Mouse (Mus musculus): ENCODE results near the gene Ep300.
"Not testable (repeated sequence)": the region's sequence is repeated elsewhere in the genome, so short reads cannot be mapped to it uniquely, and the experiment has no call there.

The Ep300 gene

DNA sequence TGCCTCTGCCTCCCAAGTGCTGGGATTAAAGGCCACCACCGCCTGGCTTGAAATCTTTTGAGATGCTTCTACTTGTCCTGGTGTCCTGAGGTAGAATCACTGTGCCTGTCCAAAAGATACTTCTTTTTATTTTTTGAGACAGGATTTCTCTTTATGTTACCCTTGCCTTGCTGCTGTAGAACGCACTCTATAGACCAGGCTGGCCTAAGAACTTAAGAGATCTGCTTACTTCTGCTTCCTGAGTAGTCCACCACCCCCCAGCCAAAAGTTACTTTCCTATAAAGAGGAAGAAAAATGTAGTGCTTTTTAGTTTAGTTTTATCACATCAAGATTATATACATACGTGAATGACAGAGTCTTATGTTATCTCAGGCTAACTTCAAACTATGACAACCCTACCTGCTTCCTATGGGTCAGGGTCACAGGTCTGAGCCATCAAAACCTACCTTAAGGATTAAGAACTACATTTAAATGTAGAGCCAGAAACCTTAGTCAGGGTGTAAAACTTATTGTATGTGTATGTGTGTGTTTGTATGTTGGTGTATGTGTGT lies 9.1 kb downstream of the Ep300 start:
- no peak for DNase-seq (ENCODE audit: low read depth, low spot score)

DNA sequence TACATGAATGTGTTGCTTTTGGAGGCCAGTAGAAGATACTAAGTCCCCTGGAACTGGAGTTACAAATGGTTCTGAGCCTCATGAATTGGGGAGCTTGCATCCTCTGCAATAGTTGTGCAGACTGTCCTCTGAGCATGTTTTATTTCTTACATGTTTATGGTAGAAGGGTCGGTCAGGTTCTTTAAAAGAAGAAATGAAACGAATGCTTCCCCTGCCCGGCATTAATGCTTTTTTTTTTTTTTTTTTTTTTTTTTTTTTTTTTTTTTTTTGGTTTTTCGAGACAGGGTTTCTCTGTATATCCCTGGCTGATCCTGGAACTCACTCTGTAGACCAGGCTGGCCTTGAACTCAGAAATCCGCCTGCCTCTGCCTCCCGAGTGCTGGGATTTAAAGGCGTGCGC lies 13.6 kb downstream of the Ep300 start:
- DNase-seq (ENCODE audit: low read depth, low spot score): not testable (repeated sequence)

DNA sequence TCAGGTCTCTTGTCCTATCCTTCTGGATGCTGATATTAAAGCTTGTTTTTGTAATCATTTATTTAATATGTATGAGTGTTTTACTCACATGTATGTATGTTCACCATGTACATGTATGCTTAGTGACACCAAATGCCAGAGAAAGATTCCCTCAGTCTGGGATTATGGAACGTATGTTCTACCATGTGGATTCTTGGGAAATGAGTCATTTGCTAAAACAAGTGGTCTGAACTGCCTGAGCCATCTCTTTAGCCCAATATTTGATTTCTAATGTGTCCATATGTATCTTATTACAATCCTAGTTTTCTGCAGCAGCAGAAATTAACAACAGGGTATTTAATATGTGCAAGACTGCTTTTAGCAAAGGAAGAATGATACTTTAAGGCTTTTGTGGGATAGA lies 20.1 kb downstream of the Ep300 start:
- DNase-seq (ENCODE audit: low read depth, low spot score): no peak

DNA sequence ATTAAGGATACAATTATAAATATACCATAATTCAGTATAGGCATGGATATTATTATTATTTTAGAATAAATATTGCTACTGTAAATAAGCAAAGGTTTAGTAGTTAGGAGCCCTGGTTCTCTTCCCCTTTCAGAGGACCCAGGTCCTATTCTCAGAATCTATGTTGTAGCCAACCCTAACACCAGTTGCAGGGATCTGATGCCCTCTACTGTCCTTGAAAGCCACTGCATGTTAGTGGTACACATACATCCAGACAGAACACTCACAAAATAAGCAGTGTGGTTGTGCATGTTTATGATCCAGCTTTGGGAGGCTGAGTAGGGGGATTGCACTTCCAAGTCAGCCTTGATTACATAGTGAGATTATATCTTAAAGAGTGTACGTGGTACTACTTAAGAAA lies 21.5 kb downstream of the Ep300 start:
- DNase-seq (ENCODE audit: low read depth, low spot score): peak; percentile 32

DNA sequence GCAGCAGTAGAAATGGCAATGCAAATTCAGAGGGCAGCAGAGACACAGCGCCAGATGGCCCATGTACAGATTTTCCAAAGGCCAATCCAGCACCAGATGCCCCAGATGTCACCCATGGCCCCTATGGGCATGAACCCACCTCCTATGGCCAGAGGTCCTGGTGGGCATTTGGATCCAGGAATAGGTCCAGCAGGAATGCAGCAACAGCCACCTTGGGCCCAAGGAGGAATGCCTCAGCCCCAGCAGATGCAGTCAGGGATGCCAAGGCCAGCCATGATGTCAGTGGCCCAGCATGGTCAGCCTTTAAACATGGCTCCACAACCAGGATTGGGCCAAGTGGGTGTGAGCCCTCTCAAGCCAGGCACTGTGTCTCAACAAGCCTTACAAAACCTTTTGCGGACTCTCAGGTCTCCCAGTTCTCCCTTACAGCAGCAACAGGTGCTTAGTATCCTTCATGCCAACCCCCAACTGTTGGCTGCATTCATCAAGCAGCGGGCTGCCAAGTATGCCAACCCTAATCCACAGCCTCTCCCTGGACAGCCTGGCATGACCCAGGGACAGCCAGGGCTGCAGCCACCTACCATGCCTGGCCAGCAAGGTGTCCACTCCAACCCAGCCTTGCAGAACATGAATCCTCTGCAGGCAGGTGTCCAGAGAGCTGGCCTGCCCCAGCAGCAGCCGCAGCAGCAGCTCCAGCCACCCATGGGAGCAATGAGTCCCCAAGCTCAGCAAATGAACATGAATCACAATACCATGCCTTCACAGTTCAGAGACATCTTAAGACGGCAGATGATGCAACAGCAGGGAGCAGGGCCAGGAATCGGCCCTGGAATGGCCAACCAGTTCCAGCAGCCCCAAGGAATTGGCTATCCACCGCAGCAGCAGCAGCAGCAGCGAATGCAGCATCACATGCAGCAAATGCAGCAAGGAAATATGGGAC lies 64.6 kb downstream of the Ep300 start:
- no peak for DNase-seq (ENCODE audit: low read depth, low spot score)

DNA sequence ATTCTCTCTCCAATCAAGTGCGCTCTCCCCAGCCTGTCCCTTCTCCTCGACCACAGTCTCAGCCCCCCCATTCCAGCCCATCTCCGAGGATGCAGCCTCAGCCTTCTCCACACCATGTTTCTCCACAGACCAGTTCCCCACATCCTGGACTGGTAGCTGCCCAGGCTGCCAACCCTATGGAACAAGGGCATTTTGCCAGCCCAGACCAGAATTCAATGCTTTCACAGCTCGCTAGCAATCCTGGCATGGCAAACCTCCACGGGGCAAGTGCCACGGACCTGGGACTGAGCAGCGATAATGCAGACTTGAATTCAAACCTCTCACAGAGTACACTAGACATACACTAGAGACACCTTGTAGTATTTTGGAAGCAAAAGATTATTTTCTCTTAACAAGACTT lies 65.5 kb downstream of the Ep300 start:
- no peak for DNase-seq (ENCODE audit: low read depth, low spot score)

DNA sequence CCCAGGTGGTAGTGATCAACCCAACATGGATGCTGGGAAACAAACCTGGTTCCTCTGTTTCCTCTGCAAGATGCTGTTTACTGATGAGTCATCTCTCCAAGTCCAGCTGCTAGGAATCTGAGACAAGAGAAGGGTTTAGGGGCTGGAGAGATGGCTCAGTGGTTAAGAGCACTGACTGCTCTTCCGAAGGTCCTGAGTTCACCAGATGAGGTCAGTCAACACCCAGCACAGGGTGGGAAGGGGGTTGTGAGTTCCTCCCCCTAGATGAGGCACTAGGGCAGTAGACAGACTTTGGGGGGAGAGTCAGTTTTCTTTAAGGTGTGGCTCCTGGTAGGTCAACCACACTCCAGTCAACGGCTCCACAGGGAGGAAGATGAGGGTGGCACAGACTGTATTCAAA lies 76.5 kb downstream of the Ep300 start:
- no peak for DNase-seq (ENCODE audit: low read depth, low spot score)

DNA sequence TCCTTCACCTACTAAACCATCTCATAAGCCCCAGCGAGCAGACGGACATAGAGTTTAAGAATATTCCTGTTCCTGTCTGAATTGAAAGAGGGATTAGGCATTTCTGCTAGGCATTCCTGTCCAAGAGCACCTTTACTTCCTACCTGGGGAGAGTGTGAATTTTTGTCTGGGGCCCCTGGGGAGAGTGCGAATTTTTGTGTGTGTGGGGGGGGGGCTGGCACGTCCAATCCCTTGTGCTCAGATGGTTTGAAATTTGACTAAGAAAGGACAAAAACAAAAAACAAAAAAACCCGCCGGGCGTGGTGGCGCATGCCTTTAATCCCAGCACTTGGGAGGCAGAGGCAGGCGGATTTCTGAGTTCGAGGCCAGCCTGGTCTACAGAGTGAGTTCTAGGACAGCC lies 78.1 kb downstream of the Ep300 start:
- DNase-seq (ENCODE audit: low read depth, low spot score): no peak

DNA sequence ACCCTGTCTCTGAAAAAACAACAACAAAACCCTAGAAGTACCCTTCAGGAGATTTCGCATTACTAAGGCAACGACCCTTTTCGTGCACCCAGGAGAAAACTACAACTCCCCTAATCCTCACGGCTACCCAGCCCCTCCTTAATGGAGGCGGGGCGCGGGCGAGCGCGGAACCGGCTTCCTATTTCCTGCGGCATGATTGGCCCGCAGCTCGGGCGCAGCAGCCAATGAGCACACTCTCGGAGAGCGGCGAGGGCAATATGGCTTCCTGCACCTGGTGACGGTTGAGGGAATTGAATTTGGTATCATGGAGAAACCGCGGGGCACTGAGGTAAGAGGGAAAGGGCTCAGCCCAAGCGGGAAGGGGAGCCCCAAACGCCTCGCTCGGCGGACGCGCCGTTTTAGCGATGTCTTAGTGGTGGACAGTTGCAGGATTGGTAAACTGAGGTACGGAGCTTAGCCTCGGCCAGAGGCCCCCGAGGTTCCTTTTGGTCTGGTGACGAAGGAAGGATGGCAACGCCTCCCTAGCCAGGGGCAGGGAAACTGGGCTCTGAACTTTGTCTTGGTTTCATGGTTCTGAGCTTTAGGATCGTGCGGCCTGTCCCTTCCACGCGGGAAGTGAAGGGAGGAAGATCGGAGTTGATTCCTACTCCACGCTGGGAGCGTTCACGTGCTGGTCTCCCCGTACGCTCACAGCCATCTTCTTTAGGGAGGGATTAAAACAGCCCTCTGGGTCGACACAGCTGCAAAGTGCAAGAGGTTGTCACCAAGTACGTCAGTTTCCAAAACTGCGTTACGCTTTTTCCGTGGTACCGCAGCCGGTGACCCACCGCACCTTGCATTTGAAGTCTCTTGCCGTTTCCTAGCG lies 78.8 kb downstream of the Ep300 start, which contains the start of gene L3mbtl2:
Gene L3mbtl2 (plus strand): TSS at position 193 of the 865 bp plus-strand sequence.
- DNase-seq (ENCODE audit: low read depth, low spot score): peak; percentile 90

DNA sequence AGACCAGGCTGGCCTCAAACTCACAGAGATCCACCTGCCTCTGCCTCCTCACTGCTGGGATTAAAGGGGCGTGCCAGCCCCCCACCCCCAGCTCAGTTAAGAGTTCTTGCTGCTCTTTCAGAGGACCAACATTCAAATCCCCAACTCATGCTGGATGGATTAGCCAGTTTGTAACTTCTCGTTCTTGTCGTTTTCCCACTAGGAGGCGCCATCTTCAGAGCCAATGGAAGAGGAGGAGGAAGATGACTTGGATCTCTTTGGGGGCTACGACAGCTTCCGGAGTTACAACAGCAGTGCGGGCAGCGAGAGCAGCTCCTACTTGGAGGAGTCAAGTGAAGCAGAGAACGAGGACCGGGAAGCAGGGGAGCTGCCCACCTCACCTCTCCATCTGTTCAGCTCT lies 81.8 kb downstream of the Ep300 start:
- no peak for DNase-seq (ENCODE audit: low read depth, low spot score)

DNA sequence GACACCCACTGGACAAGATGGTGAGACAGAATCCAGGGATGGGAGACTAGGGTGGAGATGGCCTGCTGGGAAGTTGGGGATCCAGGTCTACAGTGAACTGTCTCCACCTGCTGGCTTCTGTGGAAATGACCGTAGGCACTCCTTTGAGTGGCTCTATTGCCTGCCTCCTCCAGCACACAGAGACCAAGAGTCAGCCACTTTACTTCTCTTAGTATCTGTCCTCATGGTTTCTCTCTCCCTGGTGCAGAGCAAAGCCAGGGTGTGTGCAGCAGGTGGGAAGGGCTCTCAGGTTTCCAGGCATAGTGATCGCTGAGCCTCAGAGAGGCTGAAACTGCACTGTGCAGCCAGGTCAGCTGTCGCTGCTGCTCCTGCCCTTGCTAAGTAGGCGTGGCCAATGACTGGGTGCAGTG lies 85.1 kb downstream of the Ep300 start:
- DNase-seq (ENCODE audit: low read depth, low spot score): peak; percentile 37

DNA sequence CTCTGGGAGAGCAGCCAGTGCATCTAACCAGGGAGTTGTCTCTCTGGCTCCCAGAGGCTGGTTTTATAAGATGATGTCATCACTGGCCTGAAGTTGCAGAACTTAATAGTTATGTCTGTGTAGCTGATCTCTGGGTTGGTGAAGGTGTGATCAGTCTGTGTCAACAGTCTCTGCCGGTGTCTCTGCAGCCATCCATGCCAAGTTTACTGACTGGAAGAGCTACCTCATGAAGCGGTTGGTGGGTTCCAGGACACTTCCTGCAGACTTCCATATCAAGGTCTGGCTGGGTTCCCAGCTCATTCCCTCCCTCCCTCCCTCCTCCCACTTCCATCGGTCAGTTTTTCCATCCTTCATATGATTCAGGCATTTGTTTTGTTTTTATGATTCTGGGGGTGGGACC lies 91.5 kb downstream of the Ep300 start:
- DNase-seq (ENCODE audit: low read depth, low spot score): no peak

DNA sequence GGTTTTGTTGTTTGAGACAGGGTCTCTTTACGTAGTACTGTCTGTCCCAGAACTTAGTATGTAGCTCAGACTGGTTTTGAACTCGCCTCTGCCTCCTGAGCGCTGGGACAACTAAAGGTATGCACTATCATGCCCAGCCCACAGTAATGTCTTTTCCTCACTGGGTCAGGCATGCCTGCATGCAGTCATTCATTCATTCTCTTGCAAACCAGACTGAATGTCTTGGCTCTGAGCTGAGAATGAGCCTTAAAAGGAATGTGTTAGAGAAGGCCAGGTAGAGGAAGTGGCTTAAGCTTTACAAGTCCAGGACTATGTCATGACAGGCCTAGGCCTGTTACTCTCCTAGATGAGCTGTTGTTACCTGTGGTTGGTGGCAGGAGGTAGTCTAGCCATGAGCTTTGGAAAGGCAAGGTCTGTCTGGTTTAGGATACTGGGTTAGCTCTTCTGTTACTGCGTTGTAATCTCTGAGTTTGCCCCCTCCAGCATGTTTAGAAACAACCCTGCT lies 95.2 kb downstream of the Ep300 start:
- DNase-seq (ENCODE audit: low read depth, low spot score): no peak

DNA sequence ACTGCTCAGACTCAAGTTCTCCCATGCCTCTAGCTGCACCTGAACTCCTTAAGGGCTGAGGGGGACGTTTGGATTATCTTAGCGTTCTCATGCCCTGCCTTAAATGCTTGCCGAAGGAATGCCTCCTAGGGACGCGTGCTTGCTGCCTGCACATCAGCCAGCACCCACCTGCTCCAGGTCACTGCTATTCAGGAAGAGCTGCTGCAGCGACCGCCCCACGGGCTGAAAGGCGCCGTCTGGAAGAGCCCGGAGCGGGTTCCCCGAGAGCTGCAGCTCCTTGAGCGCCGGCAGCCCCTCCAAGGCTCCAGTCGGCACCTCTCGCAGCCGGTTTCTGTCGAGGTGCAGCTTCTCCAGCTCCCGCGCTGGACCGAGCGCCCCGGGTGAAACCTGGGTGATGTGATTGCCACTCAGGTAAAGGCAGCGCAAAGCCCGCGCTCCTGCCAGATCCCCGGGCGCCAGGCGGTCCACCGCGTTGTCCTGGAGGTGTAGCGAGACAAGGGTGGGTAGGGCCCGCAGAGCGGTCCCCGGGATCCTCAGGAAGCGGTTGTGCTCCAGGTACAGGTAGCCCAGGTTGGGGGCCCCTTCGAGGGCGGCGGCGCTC lies 108.3 kb downstream of the Ep300 start:
- DNase-seq (ENCODE audit: low read depth, low spot score): no peak

DNA sequence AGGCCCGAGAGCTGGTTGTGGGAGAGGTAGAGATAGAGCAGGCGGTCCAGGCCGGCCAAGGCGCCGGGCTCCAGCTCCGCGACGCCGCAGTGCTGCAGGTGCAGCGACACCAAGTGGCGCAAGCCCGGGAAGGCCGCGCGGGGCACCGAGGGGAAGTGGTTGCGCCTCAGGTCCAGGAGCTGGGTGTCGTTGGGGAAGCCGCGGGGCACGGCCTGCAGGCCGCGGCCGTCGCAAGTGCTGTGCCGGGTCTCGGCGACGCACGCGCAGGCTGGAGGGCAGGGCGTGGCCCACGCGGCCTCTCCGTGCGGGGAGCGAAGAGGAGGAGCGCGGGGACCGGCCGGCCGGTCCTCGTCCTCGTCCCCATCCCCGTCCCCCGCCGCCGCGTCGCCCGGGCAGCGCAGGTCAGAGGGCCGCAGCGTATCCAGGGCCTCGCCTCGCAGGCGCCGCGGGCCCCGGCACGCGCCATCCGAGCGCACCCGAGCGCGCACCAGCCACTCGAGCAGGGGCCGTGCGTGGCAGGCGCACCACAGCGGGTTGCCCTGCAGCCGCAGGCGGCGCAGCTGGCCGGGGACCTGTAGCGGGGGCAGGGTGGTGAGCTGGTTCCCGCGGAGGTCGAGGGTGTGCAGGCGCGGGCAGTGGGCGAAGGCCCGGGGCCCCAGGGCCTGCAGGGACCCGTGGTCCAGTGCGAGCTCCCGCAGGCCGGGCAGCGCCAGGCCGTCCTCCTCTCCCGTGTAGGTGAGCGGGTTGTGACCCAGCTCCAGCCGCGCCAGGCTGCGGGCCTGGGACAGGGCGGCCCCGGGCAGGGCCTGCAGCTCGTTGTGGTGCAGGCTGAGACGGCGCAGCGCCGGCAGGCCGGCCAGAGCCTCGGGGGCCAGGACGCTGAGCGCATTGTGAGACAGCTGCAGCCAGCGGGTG lies 109.1 kb downstream of the Ep300 start:
- DNase-seq (ENCODE audit: low read depth, low spot score): peak; percentile 83

DNA sequence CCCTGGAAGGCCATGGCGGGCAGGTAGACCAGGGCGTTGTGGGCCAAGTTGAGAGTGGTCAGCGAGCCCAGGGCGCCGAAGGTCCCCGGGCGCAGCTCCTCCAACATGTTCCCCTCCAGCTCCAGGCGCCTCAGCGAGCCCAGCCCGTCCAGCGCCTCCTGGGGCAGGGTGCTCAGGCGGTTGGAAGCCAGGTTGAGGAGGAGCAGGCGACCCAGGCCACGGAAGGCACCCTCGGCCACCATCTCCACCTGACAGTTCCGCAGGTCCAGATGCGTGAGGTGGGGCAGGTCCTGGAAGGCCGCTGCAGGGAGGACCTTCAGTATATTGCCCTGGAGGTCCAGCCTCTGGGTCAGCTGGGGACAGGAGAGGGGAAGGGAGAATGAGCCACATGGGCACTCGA lies 109.7 kb downstream of the Ep300 start:
- no peak for DNase-seq (ENCODE audit: low read depth, low spot score)

DNA sequence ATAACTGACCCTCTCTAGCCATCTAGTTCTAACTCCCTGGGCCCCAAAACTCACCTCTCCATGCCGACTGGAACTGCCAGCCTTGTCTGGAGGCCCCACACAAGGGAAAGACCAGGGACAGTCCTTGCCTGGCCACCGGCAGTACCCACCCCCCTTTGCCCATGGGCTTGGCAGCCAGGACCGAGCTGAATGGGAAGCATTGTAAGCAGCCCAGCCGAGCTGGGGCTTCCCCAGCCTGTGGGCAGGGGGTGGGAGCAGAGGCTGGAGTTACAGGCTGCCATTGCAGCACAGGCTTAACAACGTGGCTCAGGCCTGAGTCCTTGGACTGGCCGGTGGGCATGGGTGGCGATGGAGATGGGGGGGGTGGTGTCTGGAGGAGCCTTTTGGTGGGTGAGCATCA lies 112.0 kb downstream of the Ep300 start, which contains the start of gene Chadl:
Gene Chadl (minus strand): TSS at position 113 of the 400 bp plus-strand sequence.
- DNase-seq (ENCODE audit: low read depth, low spot score): no peak

DNA sequence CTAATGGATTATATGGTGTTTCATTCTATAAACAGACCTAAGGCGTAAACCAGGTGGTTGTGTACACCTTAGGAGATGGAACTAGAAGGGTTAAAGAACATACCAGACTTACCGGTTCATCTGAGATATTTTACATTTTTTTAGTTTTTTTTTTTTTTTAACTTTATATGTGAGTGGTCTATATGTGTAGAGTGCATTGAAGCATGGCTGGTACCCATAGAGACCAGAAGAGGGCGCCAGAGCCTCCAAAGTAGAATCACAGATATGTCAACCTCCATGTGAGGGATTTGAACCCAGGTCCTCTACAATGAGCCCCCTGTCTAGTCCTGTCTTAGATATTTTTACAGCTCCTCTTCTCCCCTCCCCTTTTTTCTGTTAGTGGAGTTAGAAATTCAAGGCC lies 112.7 kb downstream of the Ep300 start:
- DNase-seq (ENCODE audit: low read depth, low spot score): peak; percentile 35

DNA sequence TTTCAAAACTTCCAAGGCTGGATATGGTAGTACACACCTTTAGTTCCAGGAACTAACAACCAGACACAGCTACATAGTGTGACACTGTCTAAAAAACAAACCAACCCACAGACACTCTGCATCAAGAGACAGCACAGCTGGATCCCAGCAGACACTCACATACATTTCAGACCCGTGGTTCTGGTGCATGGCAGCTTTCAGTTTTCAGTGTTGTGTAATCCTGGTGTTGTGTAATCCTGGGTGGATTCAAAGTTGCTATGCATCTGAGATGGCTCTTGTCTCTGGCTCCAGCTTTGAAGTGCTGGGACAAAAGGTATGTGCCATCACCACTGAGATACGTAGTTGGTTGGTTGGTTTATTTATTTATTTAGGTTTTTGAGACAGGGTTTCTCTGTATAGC lies 113.4 kb downstream of the Ep300 start:
- no peak for DNase-seq (ENCODE audit: low read depth, low spot score)

DNA sequence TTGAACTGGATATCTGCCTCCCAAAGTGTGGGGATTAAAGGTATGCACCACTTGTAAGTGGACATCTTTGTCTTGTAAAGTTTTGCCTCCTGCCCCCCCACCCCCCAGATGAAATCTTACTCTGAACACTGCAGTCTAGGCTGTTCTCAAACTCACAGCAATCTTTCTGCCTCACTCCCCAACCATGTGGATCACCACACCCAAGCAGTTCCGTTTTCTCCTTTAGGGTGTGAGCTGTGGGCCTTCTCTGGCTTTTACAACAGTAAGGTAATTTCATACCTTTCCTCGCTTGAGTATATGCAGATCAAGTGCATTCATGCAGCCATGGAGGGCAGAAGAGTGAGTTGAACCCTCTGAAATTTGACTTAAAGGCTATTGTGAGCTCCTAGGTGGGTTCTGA lies 115.0 kb downstream of the Ep300 start:
- no peak for DNase-seq (ENCODE audit: low read depth, low spot score)

Data from forelimb bud, embryonic 11.5 days (tissue).